Mouse (Mus musculus) erythroblast, embryonic 14.5 days (primary cell): ENCODE results near the gene Ddah1. TPM values are rescaled to one million over a fixed set of nuclear protein-coding genes. Genes with fewer than 3 reads are reported as not detected.

Source experiments
- H3K27me3 ChIP-seq: 2 replicates; pipeline ENCODE4 v1.6.1; 2012; ENCODE audit warnings: inconsistent platforms; ENCODE audit not compliant: control insufficient read depth
- H3K36me3 ChIP-seq: 2 replicates; pipeline ENCODE4 v1.6.1; 2012; ENCODE audit warnings: mild to moderate bottlenecking, inconsistent platforms; ENCODE audit not compliant: control insufficient read depth
- H3K4me1 ChIP-seq: 2 replicates; pipeline ENCODE4 v1.6.1; 2012; ENCODE audit warnings: inconsistent platforms; ENCODE audit not compliant: control insufficient read depth
- H3K4me3 ChIP-seq: replicated peaks from 2 replicates; pipeline ENCODE3; 2012; ENCODE audit warnings: moderate library complexity, mild to moderate bottlenecking, inconsistent platforms
- H3K9me3 ChIP-seq: 2 replicates; pipeline ENCODE4 v1.6.1; 2012; ENCODE audit warnings: low read length, inconsistent platforms, mixed read lengths; ENCODE audit not compliant: control insufficient read depth
- GATA1 ChIP-seq: IDR thresholded peaks from 2 replicates; pipeline ENCODE4 v1.6.1; 2012; ENCODE audit warnings: low read length, inconsistent platforms, mixed read lengths
- TAL1 ChIP-seq: IDR thresholded peaks from 3 replicates; pipeline ENCODE4 v1.6.1; 2012; ENCODE audit warnings: low read length, inconsistent platforms, mixed read lengths
- polyA plus RNA-seq: library from polyadenylated mRNA; stranded (reverse); fragments of >175 nt; gene quantifications from 2 replicates; pipeline ENCODE4 v1.2.3, GENCODE M21; 2012

Gene Ddah1
- polyA plus RNA-seq, 1 experiment: 0.12 TPM

- H3K27me3 ChIP-seq: no peaks in the 10 kb centered on the region
- H3K4me1 ChIP-seq: peaks cover 40% of the 10 kb centered on the region
- peak within 1 kb of the TSS; percentile 97 for H3K4me3 ChIP-seq
- H3K9me3 ChIP-seq: no peaks in the 10 kb centered on the region
- peaks cover 38% of the 10 kb centered on the region for H3K36me3 ChIP-seq
- TF ChIP-seq GATA1: no peak
- no peak for TF ChIP-seq TAL1
Observed at GRCm38 (mm10) chr3:145937505-145938404, 179.3 kb downstream of the Ddah1 start, which contains the start of gene 2410004B18Rik. TSS of gene 2410004B18Rik (plus strand) at chr3:145938014.

GRCm38 (mm10) chr3:145938405-145939349, 180.2 kb downstream of the Ddah1 start:
- TF ChIP-seq GATA1 (no peak), TAL1 (no peak)
- peaks cover 37% of the 10 kb centered on the region for H3K36me3 ChIP-seq
- no peaks in the 10 kb centered on the region for H3K27me3 ChIP-seq
- peak overlapping the region; percentile 97 for H3K4me3 ChIP-seq
- no peaks in the 10 kb centered on the region for H3K9me3 ChIP-seq
- peaks cover 40% of the 10 kb centered on the region for H3K4me1 ChIP-seq

GRCm38 (mm10) chr3:145939402-145939801, 180.9 kb downstream of the Ddah1 start:
- TF ChIP-seq TAL1: peak; percentile 59; the same call in 2 of the 3 replicates
- peak; percentile 77 for TF ChIP-seq GATA1
- Histone ChIP-seq H3K36me3 (peaks cover 38% of the 10 kb centered on the region), H3K27me3 (no peaks in the 10 kb centered on the region), H3K4me1 (peaks cover 44% of the 10 kb centered on the region), H3K9me3 (no peaks in the 10 kb centered on the region), H3K4me3 (peak overlapping the region; percentile 97)

- Histone ChIP-seq H3K4me1 (peaks cover 48% of the 10 kb centered on the region), H3K9me3 (no peaks in the 10 kb centered on the region), H3K27me3 (no peaks in the 10 kb centered on the region), H3K36me3 (peaks cover 41% of the 10 kb centered on the region), H3K4me3 (peak overlapping the region; percentile 97)
- TF ChIP-seq TAL1 (no peak), GATA1 (no peak)
Observed at GRCm38 (mm10) chr3:145939971-145940370, 181.5 kb downstream of the Ddah1 start.

DNA sequence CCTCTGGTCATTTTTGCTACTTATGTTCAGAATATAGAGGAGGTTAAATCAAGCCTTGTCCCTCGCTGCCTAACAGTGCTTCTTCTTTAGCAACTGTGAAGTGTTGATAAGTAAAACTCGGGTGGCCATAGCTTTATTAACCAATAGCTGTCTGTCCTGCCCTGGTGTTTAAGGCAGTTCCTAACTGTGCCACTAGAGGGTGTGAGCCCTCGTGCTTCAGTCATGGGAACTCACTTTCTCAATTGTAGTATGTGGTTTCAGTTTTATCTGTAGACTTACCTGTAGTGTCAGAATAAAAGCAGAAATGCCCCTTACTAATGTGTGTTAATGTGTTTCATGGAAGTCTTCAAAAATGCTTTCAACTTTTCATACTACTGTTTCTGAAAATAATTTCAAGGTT, 183.5 kb downstream of the Ddah1 start:
- no peaks in the 10 kb centered on the region for H3K27me3 ChIP-seq
- TF ChIP-seq GATA1 (no peak), TAL1 (no peak)
- no peak overlapping the region for H3K4me3 ChIP-seq
- peaks cover 53% of the 10 kb centered on the region for H3K4me1 ChIP-seq
- no peaks in the 10 kb centered on the region for H3K9me3 ChIP-seq
- peaks cover 42% of the 10 kb centered on the region for H3K36me3 ChIP-seq

Other genes starting within 250 kb of the Ddah1 start
- gene Znhit6, start 182.5 kb upstream of the Ddah1 start, polyA plus RNA-seq: 0.18 and 0.43 TPM in 2 replicates
- gene Ccn1, start 108.7 kb upstream of the Ddah1 start, polyA plus RNA-seq: 0.04 and 0.09 TPM in 2 replicates
- 1.1 and 1.2 TPM in 2 replicates for gene Bcl10, start 164.1 kb downstream of the Ddah1 start, polyA plus RNA-seq
- gene 2410004B18Rik, start 179.3 kb downstream of the Ddah1 start, polyA plus RNA-seq: 2.8 and 3.2 TPM in 2 replicates
- not detected in 2 replicates for gene Syde2, start 229.2 kb downstream of the Ddah1 start, polyA plus RNA-seq